Mouse (Mus musculus) adrenal gland, postnatal 10 days (tissue): ENCODE results near the gene Gnl3l. TPM values are rescaled to one million over a fixed set of nuclear protein-coding genes. Genes with fewer than 3 reads are reported as not detected.
A peak's percentile ranks its signal among the peaks of the same experiment; 100 is the strongest.

Source experiments
- DNase-seq: peaks from one replicate; pipeline ENCODE4 v3.0.0; 2021; ENCODE audit warnings: mixed read lengths
- long read RNA-seq, 2 experiments: library from polyadenylated mRNA; stranded (forward); transcript quantifications; one replicate each; pipeline ENCODE4 v2.0.0; 2021
- total RNA-seq, 2 experiments: library from RNA; stranded (reverse); gene quantifications; 2 replicates each; pipeline ENCODE4 v1.2.3; 2021

Gnl3l gene
- total RNA-seq = 10 to 100 TPM; 48.5 to 49.2 TPM
- long read RNA-seq, experiment 1, full-length matches to known transcripts = 1 of 8 reads
- long read RNA-seq, experiment 1, partial matches to known transcripts = 2 of 8 reads
- long read RNA-seq, experiment 1, other reads (novel, unspliced or antisense) = 5 of 8 reads
- long read RNA-seq, experiment 2, full-length matches to known transcripts = 4 of 12 reads
- long read RNA-seq, experiment 2, partial matches to known transcripts = 4 of 12 reads
- long read RNA-seq, experiment 2, other reads (novel, unspliced or antisense) = 4 of 12 reads

DNA sequence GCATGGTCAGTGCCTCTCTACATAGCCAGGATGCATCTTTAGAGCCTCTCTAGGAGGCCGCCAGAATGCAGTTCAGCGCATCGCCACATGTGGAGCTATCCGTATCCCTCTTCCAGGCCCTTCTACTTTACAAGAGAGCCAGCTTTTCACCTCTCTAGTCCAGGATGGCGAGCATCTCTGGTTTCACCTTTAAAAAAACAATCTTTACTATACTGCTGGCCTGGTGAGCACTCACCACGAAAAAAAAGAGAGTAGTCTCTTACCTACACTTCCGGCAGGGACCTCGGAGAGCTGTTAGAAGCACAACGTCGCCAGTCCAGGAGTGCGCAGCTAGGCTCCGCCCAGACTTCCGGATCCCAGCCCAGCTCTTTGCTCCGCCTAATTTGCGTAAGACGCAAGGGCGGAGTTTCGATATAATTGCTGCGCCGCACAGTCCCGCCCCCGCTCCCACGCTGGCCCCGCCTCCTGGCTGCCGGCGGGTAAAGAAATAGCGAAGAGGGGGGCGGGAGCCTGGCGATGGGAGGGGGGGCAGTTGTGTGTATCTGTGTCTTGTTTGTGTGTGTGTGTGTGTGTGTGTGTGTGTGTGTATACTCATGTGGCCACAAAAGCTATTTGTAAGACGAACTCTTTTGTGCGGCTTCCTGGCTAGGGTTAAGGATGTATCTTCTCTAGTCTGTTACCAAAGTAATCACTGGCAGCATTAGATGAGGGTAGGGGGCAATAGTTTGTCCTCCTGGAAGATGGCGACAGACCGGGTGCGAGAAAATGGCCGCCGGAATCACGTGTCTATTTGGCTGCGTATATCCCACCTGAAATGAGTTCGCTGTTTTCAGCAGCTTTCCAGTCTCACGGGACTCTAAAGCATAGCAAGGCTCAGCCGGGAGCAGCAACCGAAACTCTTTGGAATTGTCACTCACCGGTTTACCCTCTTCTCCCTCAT, at the start of gene Gnl3l:
Gnl3l (minus strand) TSS at position 385 of the 940 bp plus-strand sequence.
- DNase-seq = peak; percentile 91

- peak; percentile 69 for DNase-seq
These were observed 49.0 kb upstream of the Gnl3l start for GRCm38 (mm10) chrX:151066071-151066666.

GRCm38 (mm10) chrX:151061615-151062299, 44.6 kb upstream of the Gnl3l start:
- DNase-seq = no peak

DNA sequence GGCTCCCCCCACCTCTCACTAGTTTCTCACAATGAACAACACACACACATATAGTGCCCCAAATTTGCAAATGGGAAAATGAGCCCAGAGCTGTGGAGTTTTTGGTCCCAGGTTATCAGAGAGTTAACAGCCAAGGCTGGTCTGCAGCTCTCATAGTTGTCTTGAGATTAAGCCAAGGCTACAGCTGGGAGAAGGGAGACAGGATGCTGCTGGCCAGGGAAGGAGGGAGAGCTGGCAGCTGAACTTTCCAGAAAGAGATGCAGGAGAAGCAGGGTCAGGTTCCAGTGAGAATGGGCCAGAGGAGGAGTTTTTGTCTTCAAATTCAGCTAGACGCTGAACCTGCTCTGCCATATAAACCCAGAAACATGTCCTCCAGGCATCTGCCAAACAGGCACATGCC, 42.2 kb upstream of the Gnl3l start:
- DNase-seq = no peak

GRCm38 (mm10) chrX:151055559-151055958, 38.4 kb upstream of the Gnl3l start:
- DNase-seq = peak; percentile 55

- DNase-seq = peak; percentile 29
These were observed 37.4 kb upstream of the Gnl3l start for GRCm38 (mm10) chrX:151054489-151054888.

DNA sequence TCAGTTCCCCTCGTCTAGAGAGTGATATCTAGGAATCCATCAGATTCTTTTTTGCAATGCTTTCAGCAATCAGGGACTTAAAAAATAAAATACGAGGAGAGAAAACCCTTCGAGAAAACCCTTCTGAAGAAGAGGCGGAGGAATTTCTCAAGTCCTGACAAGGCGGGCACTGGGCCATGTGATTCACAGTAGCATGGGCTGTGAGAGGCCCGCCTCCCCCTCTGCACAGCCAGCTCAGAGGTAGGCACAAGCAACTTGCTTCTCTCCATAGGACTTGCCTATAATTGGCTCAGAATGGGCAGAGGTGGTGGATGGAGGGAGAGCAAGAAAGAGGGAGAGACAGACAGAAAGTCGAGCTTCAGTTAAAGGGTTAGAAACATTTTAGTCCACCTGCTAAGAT, 33.2 kb upstream of the Gnl3l start:
- peak; percentile 57 for DNase-seq

GRCm38 (mm10) chrX:151049661-151050215, 32.6 kb upstream of the Gnl3l start:
- no peak for DNase-seq

DNA sequence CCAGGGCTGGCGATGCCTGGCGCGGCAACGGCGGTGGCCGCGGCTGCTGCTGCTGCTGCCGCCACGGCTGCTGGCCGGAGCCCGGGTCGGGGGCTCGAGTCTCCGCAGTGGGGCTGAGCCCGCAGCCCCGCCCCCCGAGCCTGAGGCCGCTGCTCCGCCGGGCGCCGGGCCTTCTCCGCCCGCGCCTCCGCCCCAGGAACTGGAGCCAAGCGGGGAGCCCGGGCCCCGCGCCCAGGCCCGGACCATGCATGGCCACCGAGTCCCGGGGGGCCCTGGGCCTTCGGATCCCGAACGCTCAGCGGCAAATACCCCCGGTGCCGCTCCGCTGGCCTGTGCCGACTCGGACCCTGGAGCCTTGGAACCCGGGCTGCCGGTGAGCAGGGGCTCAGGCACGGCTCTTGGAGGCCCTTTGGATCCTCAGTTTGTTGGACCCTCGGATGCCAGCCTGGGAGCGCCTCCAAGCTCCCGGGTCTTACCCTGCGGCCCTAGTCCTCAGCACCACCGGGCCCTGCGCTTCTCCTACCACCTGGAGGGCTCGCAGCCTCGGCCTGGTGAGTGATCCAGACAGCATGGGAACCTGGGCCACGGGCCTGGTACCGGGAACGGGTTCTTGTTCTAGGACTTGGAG, 30.4 kb upstream of the Gnl3l start:
- DNase-seq = peak; percentile 46

DNA sequence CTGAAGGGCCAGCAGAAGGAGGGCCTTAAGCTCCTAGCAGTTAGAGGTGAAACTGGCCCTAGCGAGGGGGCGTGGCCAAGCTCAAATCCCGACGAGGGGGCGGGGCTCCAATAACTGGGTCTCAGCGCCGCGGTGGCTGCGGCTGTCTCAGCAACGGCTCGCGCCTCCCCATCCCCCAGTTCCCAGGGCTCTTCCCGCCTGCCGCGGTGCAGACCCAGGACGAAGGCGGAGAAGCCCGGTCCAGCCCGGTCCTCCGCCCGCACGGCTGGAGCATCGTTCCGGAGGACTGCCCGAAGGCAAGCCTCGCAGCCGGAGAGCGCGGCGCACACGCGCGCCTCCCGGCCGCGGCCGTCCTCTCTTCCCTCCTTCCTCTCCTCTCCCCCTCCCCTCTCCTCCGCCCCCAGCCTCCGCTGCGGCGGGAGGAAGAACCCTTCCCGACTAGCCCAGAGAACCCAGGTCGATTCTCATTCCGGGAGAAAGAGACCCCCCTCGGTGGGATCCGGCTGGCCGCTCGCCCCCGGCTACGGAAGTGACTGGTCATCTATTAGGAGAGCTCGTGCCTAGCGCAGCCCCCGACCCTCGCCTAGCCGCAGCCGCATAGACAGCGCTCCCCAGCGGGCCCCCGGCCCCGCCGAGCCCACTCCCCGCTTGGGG, 29.8 kb upstream of the Gnl3l start:
- DNase-seq = peak; percentile 90

DNA sequence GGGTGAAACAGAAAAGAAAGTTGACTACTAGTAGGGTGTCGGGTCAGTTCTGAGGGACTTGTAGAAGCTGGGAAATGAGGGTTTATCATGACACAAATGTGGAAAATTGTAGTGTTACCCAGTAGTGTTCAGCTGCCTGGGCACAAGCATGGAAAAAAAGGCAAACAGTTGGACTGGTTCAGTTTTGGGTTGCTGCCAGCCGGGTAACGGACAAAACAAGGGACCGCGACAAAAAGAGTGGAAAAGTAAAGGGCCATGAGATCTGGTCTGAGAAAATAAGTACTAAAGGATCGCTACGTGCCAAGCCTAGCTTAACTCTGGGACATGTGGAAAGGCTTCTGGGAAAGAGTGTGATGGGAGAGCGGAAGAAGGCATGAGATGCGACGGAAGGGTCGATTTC, 29.2 kb upstream of the Gnl3l start:
- DNase-seq = no peak

- DNase-seq = no peak
These were observed 28.7 kb upstream of the Gnl3l start, which contains the start of gene Fgd1 for GRCm38 (mm10) chrX:151045850-151046249. Gene Fgd1, plus strand, starts transcription at chrX:151046150.

GRCm38 (mm10) chrX:151041223-151041622, 24.1 kb upstream of the Gnl3l start:
- DNase-seq = no peak

- no peak for DNase-seq
These were observed 14.3 kb upstream of the Gnl3l start for GRCm38 (mm10) chrX:151031400-151031799.

DNA sequence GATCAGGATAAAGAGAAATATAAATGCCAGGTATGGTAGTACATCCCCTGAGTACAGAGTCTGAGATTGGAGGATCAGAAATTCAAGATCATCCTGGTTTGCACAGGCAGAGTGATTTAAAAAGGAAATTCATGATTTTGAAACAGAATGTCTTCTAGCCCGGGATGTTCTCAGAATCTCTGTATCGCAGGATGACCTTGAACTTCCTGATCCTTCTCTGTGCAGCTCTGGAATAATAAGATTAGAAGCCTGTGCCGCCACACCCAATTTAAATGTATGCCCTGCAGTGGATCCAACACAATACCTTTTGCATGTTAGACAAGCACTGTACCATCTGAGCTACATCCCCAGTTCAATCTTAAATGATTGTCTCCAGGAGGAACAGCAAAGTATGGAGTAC, 1.7 kb upstream of the Gnl3l start:
- no peak for DNase-seq

GRCm38 (mm10) chrX:151017897-151018296, 775 bp upstream of the Gnl3l start:
- DNase-seq = no peak

DNA sequence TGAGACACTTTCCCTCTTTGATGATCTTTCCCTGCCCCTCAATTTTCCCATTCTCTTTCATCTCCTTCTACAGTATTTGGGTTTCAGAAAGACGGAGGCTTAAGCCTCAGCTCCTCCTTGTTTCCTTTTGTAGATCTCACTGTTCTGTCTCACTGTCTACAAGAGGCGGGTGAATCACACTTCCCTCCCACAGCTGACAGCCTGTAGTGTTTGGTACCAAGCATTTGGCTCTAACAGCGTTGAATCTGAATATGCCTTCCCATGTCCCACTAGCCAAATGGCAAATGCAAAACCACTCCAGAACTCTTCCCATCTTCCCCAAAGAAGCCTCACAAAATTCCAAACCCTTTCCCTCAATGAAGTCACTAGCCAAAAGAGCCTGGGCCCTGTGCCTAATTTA, 20.3 kb downstream of the Gnl3l start:
- DNase-seq = no peak

- DNase-seq = no peak
These were observed 35.5 kb downstream of the Gnl3l start for GRCm38 (mm10) chrX:150981621-150982020.

- DNase-seq = no peak
These were observed 41.7 kb downstream of the Gnl3l start for GRCm38 (mm10) chrX:150975424-150975823.

DNA sequence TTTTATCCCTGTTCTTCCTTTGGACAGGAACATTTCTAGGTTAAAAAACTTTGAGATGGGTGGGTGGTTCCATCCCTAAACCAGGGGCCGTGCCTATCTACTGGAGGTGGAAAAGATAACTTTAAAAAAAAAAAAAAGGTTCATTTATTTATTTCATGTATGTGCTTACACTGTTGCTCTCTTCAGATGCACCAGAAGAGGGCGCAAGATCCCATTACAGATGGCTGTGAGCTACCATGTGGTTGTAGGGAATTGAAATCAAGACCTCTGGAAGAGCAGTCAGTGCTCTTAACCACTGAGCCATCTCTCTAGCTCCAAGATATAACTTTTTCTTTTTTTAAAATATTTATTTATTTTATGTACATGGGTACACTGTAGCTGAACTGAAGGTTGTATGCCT, 54.1 kb downstream of the Gnl3l start:
- no peak for DNase-seq

DNA sequence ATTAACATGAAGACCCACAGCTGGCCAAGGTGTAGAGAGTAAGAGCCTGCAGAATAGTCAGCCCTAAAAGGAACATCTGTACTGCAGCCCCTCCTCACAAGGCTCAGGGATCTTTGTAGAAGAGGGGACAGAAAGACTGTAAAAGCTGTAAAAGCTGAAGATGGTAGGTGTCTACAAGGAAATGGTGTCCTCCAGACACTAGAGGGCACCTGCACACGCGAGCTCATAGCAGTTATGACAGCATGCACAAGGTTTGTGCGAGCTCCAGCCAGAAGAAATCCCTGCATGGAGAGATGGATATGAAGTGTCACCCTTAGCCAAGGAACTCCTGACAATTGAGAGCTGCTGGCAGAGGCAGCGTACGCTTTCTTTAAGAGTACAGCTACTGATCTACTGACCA, 56.4 kb downstream of the Gnl3l start:
- DNase-seq = no peak
